Mouse (Mus musculus) forebrain, postnatal 0 days (tissue): ENCODE measurements around the gene Armc5. TPM values are rescaled to one million over a fixed set of nuclear protein-coding genes. Genes with fewer than 3 reads are reported as not detected.
A peak's percentile ranks its signal among the peaks of the same experiment; 100 is the strongest.

ENCODE experiments used
- ATAC-seq: fragments of 200-750 bp; cut with Nextera tagmentation; 2 replicates; pipeline ENCODE4 v1.8.0; 2017; ENCODE audit warnings: mild to moderate bottlenecking, moderate library complexity
- DNase-seq: peaks from one replicate; pipeline ENCODE4 v3.0.0-alpha.2; 2015
- H3K27ac ChIP-seq: fragments of 300-500 bp; sonication (generic); 2 replicates; pipeline ENCODE4 v1.5.1; 2014; ENCODE audit warnings: low read depth, mild to moderate bottlenecking, antibody characterized with exemption, low read length, moderate library complexity, mixed read lengths
- H3K27me3 ChIP-seq: fragments of 300-500 bp; sonication (generic); 2 replicates; pipeline ENCODE4 v1.6.1; 2014; ENCODE audit warnings: mild to moderate bottlenecking, low read length, mixed read lengths; ENCODE audit not compliant: insufficient read depth
- H3K36me3 ChIP-seq: fragments of 300-500 bp; sonication (generic); 2 replicates; pipeline ENCODE4 v1.6.1; 2014; ENCODE audit warnings: mild to moderate bottlenecking, moderate library complexity; ENCODE audit not compliant: insufficient read depth
- H3K4me1 ChIP-seq: fragments of 300-500 bp; sonication (generic); 2 replicates; pipeline ENCODE4 v1.6.1; 2014; ENCODE audit warnings: antibody characterized with exemption; ENCODE audit not compliant: insufficient read depth
- H3K4me2 ChIP-seq: fragments of 300-500 bp; sonication (generic); 2 replicates; pipeline ENCODE4 v1.6.1; 2014; ENCODE audit warnings: low read depth, mild to moderate bottlenecking, moderate library complexity
- H3K4me3 ChIP-seq: fragments of 300-500 bp; sonication (generic); 2 replicates; pipeline ENCODE4 v1.5.1; 2014; ENCODE audit warnings: low read depth, low read length, mixed read lengths
- H3K9ac ChIP-seq: fragments of 300-500 bp; sonication (generic); 2 replicates; pipeline ENCODE4 v1.6.1; 2014; ENCODE audit warnings: mild to moderate bottlenecking
- H3K9me3 ChIP-seq: fragments of 300-500 bp; sonication (generic); 2 replicates; pipeline ENCODE4 v1.6.1; 2016; ENCODE audit warnings: low read length
- CTCF ChIP-seq: sonication (generic); IDR thresholded peaks from 2 replicates; pipeline ENCODE4 v1.5.1; 2016; ENCODE audit warnings: antibody characterized with exemption, control low read depth, low read depth
- WGBS: fragments of 180-500 bp; shearing (Covaris S2); extraction: QIAGEN DNeasy Blood & Tissue Kit; methylation state at CpG from one replicate; pipeline ENCODE4 v1.1.7; 2014; 5-methylcytosine and 5-hydroxymethylcytosine counted together
- polyA plus RNA-seq: library from polyadenylated mRNA; unstranded; fragments of >200 nt; fragmentation: Nextera tagmentation; extraction: Ambion mirVana; gene quantifications from 2 replicates; pipeline ENCODE4 v1.2.1, GENCODE M21; 2015
- total RNA-seq: library from RNA; depleted of rRNA; stranded (reverse); fragments of >200 nt; gene quantifications from 2 replicates; pipeline ENCODE4 v1.2.3, GENCODE M21; 2014

Gene Armc5
- total and polyA plus RNA-seq, 2 experiments from 2014 or later, result 15.4 to 17.8 TPM

DNA sequence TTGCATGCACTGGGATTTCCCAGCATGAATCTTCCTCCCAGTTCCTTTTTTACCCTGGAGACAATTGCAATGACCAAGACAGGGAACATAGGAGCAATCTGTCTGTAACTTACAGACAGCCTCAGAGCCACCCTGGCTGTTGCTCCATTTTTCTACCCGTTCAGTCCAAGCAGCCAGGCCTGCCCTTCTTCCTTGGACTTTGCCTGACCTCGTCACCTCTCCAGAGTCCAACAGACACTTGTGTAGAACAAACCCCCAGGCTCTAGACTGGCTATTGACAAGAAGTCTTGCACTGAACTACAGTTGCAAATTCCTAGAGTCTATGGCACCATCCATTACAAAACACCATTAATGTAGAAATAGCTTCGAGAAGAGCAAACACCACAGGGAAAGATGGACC lies 27.3 kb upstream of the Armc5 start:
- Histone ChIP-seq H3K9me3 (no peaks in the 10 kb centered on the region), H3K27ac (no peak overlapping the region), H3K27me3 (no peaks in the 10 kb centered on the region), H3K4me3 (no peak overlapping the region), H3K4me2 (no peak overlapping the region), H3K4me1 (no peaks in the 10 kb centered on the region), H3K36me3 (no peaks in the 10 kb centered on the region), H3K9ac (no peak overlapping the region)
- ATAC-seq (no peak), DNase-seq (no peak)
- TF ChIP-seq CTCF, result no peak
- WGBS, result 67% methylated on average over 3 of the region's 3 CpGs

- Histone ChIP-seq H3K9me3 (no peaks in the 10 kb centered on the region), H3K27me3 (no peaks in the 10 kb centered on the region), H3K4me3 (no peak overlapping the region), H3K4me2 (no peak overlapping the region), H3K36me3 (no peaks in the 10 kb centered on the region), H3K4me1 (no peaks in the 10 kb centered on the region), H3K27ac (no peak overlapping the region), H3K9ac (no peak overlapping the region)
- no peak for TF ChIP-seq CTCF
- DNase-seq (no peak), ATAC-seq (no peak)
- 88% methylated on average over 4 of the region's 4 CpGs for WGBS
These were observed 17.2 kb upstream of the Armc5 start for GRCm38 (mm10) chr7:128219952-128220351.

DNA sequence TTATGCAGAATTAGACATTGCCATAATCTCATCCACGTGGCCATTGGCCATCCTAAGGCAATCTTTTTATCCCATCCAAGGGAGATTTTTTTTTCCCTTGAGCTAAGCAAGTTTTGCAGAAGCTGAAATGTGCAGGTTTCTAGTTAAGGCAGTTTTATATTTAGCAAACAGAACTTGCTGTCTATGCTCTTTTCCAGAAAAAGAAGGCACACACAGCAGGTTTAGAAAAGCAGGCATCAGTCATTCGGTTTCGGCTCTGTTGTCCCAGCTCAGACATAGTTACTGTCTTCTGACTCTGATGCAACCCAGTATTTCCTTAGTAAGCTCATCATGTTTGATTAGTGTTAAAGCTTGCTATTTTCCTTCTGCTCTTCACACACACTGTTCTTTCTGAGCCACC lies 16.2 kb upstream of the Armc5 start:
- no peak for TF ChIP-seq CTCF
- DNase-seq (peak; percentile 7), ATAC-seq (no peak; the same call in 1 of the 2 replicates)
- Histone ChIP-seq H3K36me3 (no peaks in the 10 kb centered on the region), H3K27ac (no peak overlapping the region; the same call in 1 of the 2 replicates), H3K9me3 (no peaks in the 10 kb centered on the region), H3K4me1 (no peaks in the 10 kb centered on the region), H3K27me3 (no peaks in the 10 kb centered on the region), H3K4me3 (no peak overlapping the region), H3K4me2 (no peak overlapping the region), H3K9ac (no peak overlapping the region)
- 79% methylated on average over 3 of the region's 3 CpGs for WGBS

DNA sequence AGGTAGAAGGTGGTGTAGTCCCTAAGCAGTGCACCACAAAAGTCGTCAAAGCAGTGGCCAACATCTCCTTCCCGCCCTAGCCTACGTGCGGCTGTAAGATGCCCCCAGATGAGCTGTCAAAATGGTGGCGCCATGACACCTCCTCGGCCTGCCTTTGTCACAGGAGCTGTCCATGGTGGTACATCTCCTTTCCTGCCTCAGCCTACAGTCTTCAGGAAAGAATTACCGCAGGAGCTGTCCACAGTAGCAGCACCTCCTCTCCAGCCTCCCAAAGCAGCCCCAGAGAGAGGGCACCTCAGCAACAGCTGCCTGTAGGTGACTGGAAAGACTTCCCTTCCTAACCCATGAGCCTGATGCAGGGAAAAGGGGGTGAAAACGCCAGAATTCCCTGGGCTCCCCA lies 5.4 kb upstream of the Armc5 start:
- H3K9ac ChIP-seq, result no peak overlapping the region
- no peaks in the 10 kb centered on the region for H3K4me1 ChIP-seq
- H3K27me3 ChIP-seq, result no peaks in the 10 kb centered on the region
- H3K27ac ChIP-seq, result no peak overlapping the region
- DNase-seq, result no peak
- no peak overlapping the region for H3K4me2 ChIP-seq
- no peak for ATAC-seq
- no peaks in the 10 kb centered on the region for H3K36me3 ChIP-seq
- no peak for TF ChIP-seq CTCF
- 58% methylated on average over 8 of the region's 8 CpGs for WGBS
- H3K4me3 ChIP-seq, result no peak overlapping the region
- H3K9me3 ChIP-seq, result no peaks in the 10 kb centered on the region

DNA sequence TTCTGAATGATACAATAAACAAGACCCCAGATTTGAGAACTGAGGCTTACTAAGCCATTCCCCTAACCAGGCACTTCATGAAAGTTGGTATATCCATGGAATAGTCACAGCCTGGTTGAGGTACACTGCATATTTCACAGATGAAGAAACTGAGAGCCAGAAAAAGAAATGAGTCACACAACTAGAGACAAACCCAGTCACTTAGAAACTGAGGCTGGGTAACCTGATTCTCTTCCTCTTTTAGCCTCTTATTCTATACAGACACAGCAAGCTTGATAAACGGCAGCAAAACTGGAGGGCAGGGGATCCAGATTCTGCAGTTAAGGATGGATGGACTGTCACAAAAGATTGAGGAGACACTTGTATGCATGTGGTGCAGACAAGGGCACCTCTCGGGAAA lies 2.3 kb upstream of the Armc5 start:
- H3K4me1 ChIP-seq, result no peaks in the 10 kb centered on the region; the same call in 1 of the 2 replicates
- no peak overlapping the region for H3K27ac ChIP-seq
- DNase-seq (no peak), ATAC-seq (no peak)
- no peaks in the 10 kb centered on the region for H3K9me3 ChIP-seq
- no peak overlapping the region for H3K4me2 ChIP-seq
- TF ChIP-seq CTCF, result no peak
- H3K27me3 ChIP-seq, result no peaks in the 10 kb centered on the region
- no peak overlapping the region for H3K4me3 ChIP-seq
- 85% methylated on average over 2 of the region's 2 CpGs for WGBS
- no peaks in the 10 kb centered on the region for H3K36me3 ChIP-seq
- H3K9ac ChIP-seq, result no peak overlapping the region

- H3K27ac ChIP-seq, result no peak overlapping the region
- H3K4me2 ChIP-seq, result no peak overlapping the region
- no peaks in the 10 kb centered on the region; the same call in 1 of the 2 replicates for H3K4me1 ChIP-seq
- no peak for DNase-seq
- no peaks in the 10 kb centered on the region for H3K9me3 ChIP-seq
- WGBS, result 97% methylated on average over 1 of the region's 1 CpGs
- no peak for TF ChIP-seq CTCF
- H3K4me3 ChIP-seq, result no peak overlapping the region
- no peaks in the 10 kb centered on the region for H3K27me3 ChIP-seq
- ATAC-seq, result no peak
- no peak overlapping the region for H3K9ac ChIP-seq
- H3K36me3 ChIP-seq, result peaks cover 6% of the 10 kb centered on the region
These were observed 1.7 kb upstream of the Armc5 start for GRCm38 (mm10) chr7:128235481-128235880.

GRCm38 (mm10) chr7:128236426-128236825 lies 716 bp upstream of the Armc5 start:
- peak overlapping the region; percentile 98 for H3K27ac ChIP-seq
- no peaks in the 10 kb centered on the region; the same call in 1 of the 2 replicates for H3K4me1 ChIP-seq
- no peak overlapping the region for H3K4me3 ChIP-seq
- H3K9me3 ChIP-seq, result no peaks in the 10 kb centered on the region
- no peak for DNase-seq
- WGBS, result 94% methylated on average over 13 of the region's 13 CpGs
- H3K9ac ChIP-seq, result no peak overlapping the region
- H3K36me3 ChIP-seq, result peaks cover 15% of the 10 kb centered on the region
- ATAC-seq, result no peak
- no peaks in the 10 kb centered on the region for H3K27me3 ChIP-seq
- no peak overlapping the region for H3K4me2 ChIP-seq
- TF ChIP-seq CTCF, result no peak

DNA sequence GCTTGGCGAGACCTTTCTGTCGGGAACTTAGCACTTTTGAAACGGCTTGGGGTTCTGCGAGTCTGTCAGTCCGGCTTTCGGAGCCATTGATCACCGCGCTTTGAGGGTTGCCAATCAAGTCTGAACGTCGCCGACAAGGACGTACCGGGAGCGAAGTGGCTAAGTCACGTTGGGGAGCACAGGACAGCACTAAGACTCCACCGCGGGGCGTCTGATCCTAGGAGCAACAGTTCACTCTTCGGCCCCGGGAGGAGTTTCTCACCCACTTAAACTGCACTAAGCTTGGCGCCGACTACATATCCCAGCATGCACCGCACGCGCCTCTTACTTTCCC lies 418 bp downstream of the Armc5 start:
- DNase-seq (no peak), ATAC-seq (no peak)
- Histone ChIP-seq H3K27me3 (no peaks in the 10 kb centered on the region), H3K27ac (peak overlapping the region; percentile 98), H3K4me1 (no peaks in the 10 kb centered on the region; the same call in 1 of the 2 replicates), H3K36me3 (peaks cover 16% of the 10 kb centered on the region), H3K9me3 (no peaks in the 10 kb centered on the region), H3K4me3 (peak overlapping the region; percentile 77), H3K4me2 (peak overlapping the region; percentile 77), H3K9ac (peak overlapping the region; percentile 79)
- 1% methylated on average over 25 of the region's 25 CpGs for WGBS
- TF ChIP-seq CTCF, result no peak
